Mouse (Mus musculus) retina, adult 2 months (tissue): Measurements from ENCODE around the gene Acsm3.

Experiments
- DNase-seq: peaks from one replicate; pipeline ENCODE4 v3.0.0-alpha.2; 2012; ENCODE audit warnings: low read depth, low spot score

Gene Acsm3

GRCm38 (mm10) chr7:119800488-119800887, 39.8 kb downstream of the Acsm3 start:
- DNase-seq = no peak

GRCm38 (mm10) chr7:119800991-119801390, 40.3 kb downstream of the Acsm3 start:
- DNase-seq = no peak

- DNase-seq = no peak
These were observed 46.7 kb downstream of the Acsm3 start for GRCm38 (mm10) chr7:119807396-119807795.

GRCm38 (mm10) chr7:119808723-119809122, 48.0 kb downstream of the Acsm3 start:
- no peak for DNase-seq

- no peak for DNase-seq
These were observed 74.6 kb downstream of the Acsm3 start for GRCm38 (mm10) chr7:119835371-119835770.

- DNase-seq = no peak
These were observed 75.5 kb downstream of the Acsm3 start for GRCm38 (mm10) chr7:119835996-119836777.
